Mouse (Mus musculus): ENCODE measurements around the gene Pom121l2.
A peak's percentile ranks its signal among the peaks of the same experiment; 100 is the strongest.

Pom121l2 gene

GRCm38 (mm10) chr13:21980981-21981802 lies at the start of gene Pom121l2:
Gene Pom121l2, plus strand, starts transcription at chr13:21981194.
- peak in 1 of 2 experiments; percentile 7 for DNase-seq (ENCODE audit: low spot score in 2 of 2)

- no peak for DNase-seq (ENCODE audit: low spot score in 2 of 2)
These were observed 49.3 kb upstream of the Pom121l2 start for GRCm38 (mm10) chr13:21931740-21932139.

GRCm38 (mm10) chr13:21933626-21934548 lies 47.1 kb upstream of the Pom121l2 start:
- peak in 1 of 2 experiments; percentile 25 for DNase-seq (ENCODE audit: low spot score in 2 of 2)

GRCm38 (mm10) chr13:21934982-21935791 lies 45.8 kb upstream of the Pom121l2 start:
- DNase-seq (ENCODE audit: low spot score in 2 of 2): peak in 1 of 2 experiments; percentile 61

GRCm38 (mm10) chr13:21935833-21936232 lies 45.2 kb upstream of the Pom121l2 start:
- no peak for DNase-seq (ENCODE audit: low spot score in 2 of 2)

- peak in 1 of 2 experiments; percentile 51 for DNase-seq (ENCODE audit: low spot score in 2 of 2)
These were observed 44.0 kb upstream of the Pom121l2 start for GRCm38 (mm10) chr13:21936968-21937367.

GRCm38 (mm10) chr13:21940213-21940612 lies 40.8 kb upstream of the Pom121l2 start:
- DNase-seq (ENCODE audit: low spot score in 2 of 2): peak; percentile 76 to 93

GRCm38 (mm10) chr13:21940811-21941321 lies 40.1 kb upstream of the Pom121l2 start:
- peak; percentile 79 to 88 for DNase-seq (ENCODE audit: low spot score in 2 of 2)

GRCm38 (mm10) chr13:21943644-21944043 lies 37.4 kb upstream of the Pom121l2 start:
- DNase-seq (ENCODE audit: low spot score in 2 of 2): no peak

GRCm38 (mm10) chr13:21944592-21944925 lies 36.4 kb upstream of the Pom121l2 start:
- no peak for DNase-seq (ENCODE audit: low spot score in 2 of 2)

GRCm38 (mm10) chr13:21944926-21945740 lies 35.9 kb upstream of the Pom121l2 start, which contains the start of gene Zfp184:
Gene Zfp184, plus strand, starts transcription at chr13:21945094.
- peak; percentile 83 for DNase-seq (ENCODE audit: low spot score in 2 of 2)

GRCm38 (mm10) chr13:21969269-21969668 lies 11.7 kb upstream of the Pom121l2 start:
- no peak for DNase-seq (ENCODE audit: low spot score in 2 of 2)

- no peak for DNase-seq (ENCODE audit: low spot score in 2 of 2)
These were observed 11.2 kb upstream of the Pom121l2 start for GRCm38 (mm10) chr13:21969816-21970215.

- no peak for DNase-seq (ENCODE audit: low spot score in 2 of 2)
These were observed 9.4 kb upstream of the Pom121l2 start for GRCm38 (mm10) chr13:21971641-21972040.

- peak; percentile 80 to 86 for DNase-seq (ENCODE audit: low spot score in 2 of 2)
These were observed 6.7 kb upstream of the Pom121l2 start for GRCm38 (mm10) chr13:21974221-21974725.

GRCm38 (mm10) chr13:21974726-21975473 lies 6.1 kb upstream of the Pom121l2 start:
- peak; percentile 23 to 67 for DNase-seq (ENCODE audit: low spot score in 2 of 2)

- no peak for DNase-seq (ENCODE audit: low spot score in 2 of 2)
These were observed 804 bp downstream of the Pom121l2 start for GRCm38 (mm10) chr13:21981803-21982193.

GRCm38 (mm10) chr13:21984486-21984885 lies 3.5 kb downstream of the Pom121l2 start:
- DNase-seq (ENCODE audit: low spot score in 2 of 2): no peak

- no peak for DNase-seq (ENCODE audit: low spot score in 2 of 2)
These were observed 11.6 kb downstream of the Pom121l2 start for GRCm38 (mm10) chr13:21992550-21992949.

Data from frontal cortex, postnatal 14 days (tissue).